Mouse (Mus musculus) forebrain, embryonic 16.5 days (tissue): Measurements from ENCODE around the gene Notch2. TPM values are rescaled to one million over a fixed set of nuclear protein-coding genes. Genes with fewer than 3 reads are reported as not detected.

ENCODE experiments used
- ATAC-seq: fragments of 200-750 bp; cut with Nextera tagmentation; 2 replicates; pipeline ENCODE4 v1.8.0; 2017; ENCODE audit warnings: mild to moderate bottlenecking, moderate library complexity
- H3K27ac ChIP-seq: fragments of 300-500 bp; sonication (generic); 2 replicates; pipeline ENCODE4 v1.5.1; 2014; ENCODE audit warnings: low read length, control low read depth
- H3K27me3 ChIP-seq: fragments of 300-500 bp; sonication (generic); replicated peaks from 2 replicates; pipeline ENCODE4 v1.6.1; 2014; ENCODE audit warnings: low read length; ENCODE audit not compliant: control insufficient read depth, insufficient read depth
- H3K36me3 ChIP-seq: fragments of 300-500 bp; sonication (generic); 2 replicates; pipeline ENCODE4 v1.6.1; 2014; ENCODE audit not compliant: control insufficient read depth, insufficient read depth
- H3K4me1 ChIP-seq: fragments of 300-500 bp; sonication (generic); replicated peaks from 2 replicates; pipeline ENCODE4 v1.6.1; 2014; ENCODE audit warnings: low read length; ENCODE audit not compliant: control insufficient read depth, insufficient read depth
- H3K4me2 ChIP-seq: fragments of 300-500 bp; sonication (generic); 2 replicates; pipeline ENCODE4 v1.6.1; 2014; ENCODE audit warnings: mild to moderate bottlenecking, low read length, control low read depth
- H3K4me3 ChIP-seq: fragments of 300-500 bp; sonication (generic); replicated peaks from 2 replicates; pipeline ENCODE4 v1.5.1; 2014; ENCODE audit warnings: mild to moderate bottlenecking, low read length, control low read depth
- H3K9ac ChIP-seq: fragments of 300-500 bp; sonication (generic); replicated peaks from 2 replicates; pipeline ENCODE4 v1.6.1; 2014; ENCODE audit warnings: low read depth, low read length, control low read depth
- H3K9me3 ChIP-seq: fragments of 300-500 bp; sonication (generic); 2 replicates; pipeline ENCODE4 v1.6.1; 2016; ENCODE audit warnings: low read length; ENCODE audit not compliant: control insufficient read depth
- WGBS: fragments of 180-500 bp; shearing (Covaris S2); extraction: QIAGEN DNeasy Blood & Tissue Kit; methylation state at CpG from one replicate; pipeline ENCODE4 v1.1.7; 2014; 5-methylcytosine and 5-hydroxymethylcytosine counted together
- polyA plus RNA-seq: library from polyadenylated mRNA; unstranded; fragments of >200 nt; fragmentation: Nextera tagmentation; extraction: Ambion mirVana; gene quantifications from 2 replicates; pipeline ENCODE4 v1.2.1, GENCODE M21; 2015

Gene Notch2
- polyA plus RNA-seq, 1 experiment from 2014 or later: 14.6 TPM

GRCm38 (mm10) chr3:98069856-98070255 is 56.5 kb downstream of the Notch2 start:
- H3K27me3 ChIP-seq: no peaks in the 10 kb centered on the region

GRCm38 (mm10) chr3:98072570-98072969 is 59.2 kb downstream of the Notch2 start:
- Histone ChIP-seq H3K4me2 (no peak overlapping the region), H3K36me3 (no peaks in the 10 kb centered on the region; the same call in 1 of the 2 replicates), H3K27ac (no peak overlapping the region), H3K27me3 (no peaks in the 10 kb centered on the region), H3K4me3 (no peak overlapping the region), H3K4me1 (peaks cover 7% of the 10 kb centered on the region), H3K9me3 (no peaks in the 10 kb centered on the region), H3K9ac (no peak overlapping the region)
- ATAC-seq: no peak
- 93% methylated on average over 8 of the region's 8 CpGs for WGBS

More at GRCm38 (mm10) chr3:98069856-98070255, 56.5 kb downstream of the Notch2 start:
- Histone ChIP-seq H3K4me2 (no peak overlapping the region), H3K4me1 (peaks cover 11% of the 10 kb centered on the region), H3K36me3 (no peaks in the 10 kb centered on the region; the same call in 1 of the 2 replicates), H3K27ac (no peak overlapping the region), H3K9ac (no peak overlapping the region), H3K4me3 (no peak overlapping the region), H3K9me3 (no peaks in the 10 kb centered on the region)
- ATAC-seq: no peak
- WGBS: 72% methylated on average over 3 of the region's 3 CpGs

GRCm38 (mm10) chr3:98073545-98073944 is 60.2 kb downstream of the Notch2 start:
- no peak overlapping the region for H3K27ac ChIP-seq
- H3K36me3 ChIP-seq: no peaks in the 10 kb centered on the region; the same call in 1 of the 2 replicates
- ATAC-seq: no peak
- H3K4me2 ChIP-seq: no peak overlapping the region
- 74% methylated on average over 4 of the region's 4 CpGs for WGBS
- no peak overlapping the region for H3K4me3 ChIP-seq
- H3K9me3 ChIP-seq: no peaks in the 10 kb centered on the region
- no peaks in the 10 kb centered on the region for H3K4me1 ChIP-seq
- H3K27me3 ChIP-seq: no peaks in the 10 kb centered on the region
- no peak overlapping the region for H3K9ac ChIP-seq

- Histone ChIP-seq H3K9ac (no peak overlapping the region), H3K9me3 (no peaks in the 10 kb centered on the region), H3K27ac (no peak overlapping the region), H3K4me2 (no peak overlapping the region), H3K4me3 (no peak overlapping the region), H3K36me3 (no peaks in the 10 kb centered on the region; the same call in 1 of the 2 replicates), H3K4me1 (no peaks in the 10 kb centered on the region), H3K27me3 (no peaks in the 10 kb centered on the region)
- WGBS: 63% methylated on average over 6 of the region's 6 CpGs
- ATAC-seq: no peak
Observed at GRCm38 (mm10) chr3:98074622-98075231, 61.4 kb downstream of the Notch2 start.

- H3K27me3 ChIP-seq: no peaks in the 10 kb centered on the region
- H3K4me1 ChIP-seq: no peaks in the 10 kb centered on the region
- no peak for ATAC-seq
- H3K36me3 ChIP-seq: no peaks in the 10 kb centered on the region
- no peak overlapping the region for H3K9ac ChIP-seq
- H3K9me3 ChIP-seq: no peaks in the 10 kb centered on the region
- no peak overlapping the region for H3K4me2 ChIP-seq
- no peak overlapping the region for H3K27ac ChIP-seq
- WGBS: 75% methylated on average over 5 of the region's 5 CpGs
- no peak overlapping the region for H3K4me3 ChIP-seq
Observed at GRCm38 (mm10) chr3:98077866-98078265, 64.5 kb downstream of the Notch2 start.

GRCm38 (mm10) chr3:98078816-98079215 is 65.5 kb downstream of the Notch2 start:
- Histone ChIP-seq H3K4me3 (no peak overlapping the region), H3K9ac (no peak overlapping the region), H3K4me1 (no peaks in the 10 kb centered on the region), H3K27ac (no peak overlapping the region), H3K36me3 (no peaks in the 10 kb centered on the region), H3K27me3 (no peaks in the 10 kb centered on the region), H3K4me2 (no peak overlapping the region), H3K9me3 (no peaks in the 10 kb centered on the region)
- WGBS: 85% methylated on average over 1 of the region's 1 CpGs
- ATAC-seq: no peak

GRCm38 (mm10) chr3:98079601-98080215 is 66.4 kb downstream of the Notch2 start:
- no peaks in the 10 kb centered on the region for H3K27me3 ChIP-seq
- ATAC-seq: no peak
- H3K4me1 ChIP-seq: no peaks in the 10 kb centered on the region
- H3K4me3 ChIP-seq: no peak overlapping the region
- H3K36me3 ChIP-seq: no peaks in the 10 kb centered on the region
- H3K4me2 ChIP-seq: no peak overlapping the region
- 83% methylated on average over 2 of the region's 2 CpGs for WGBS
- H3K9me3 ChIP-seq: no peaks in the 10 kb centered on the region
- no peak overlapping the region for H3K27ac ChIP-seq
- H3K9ac ChIP-seq: no peak overlapping the region

GRCm38 (mm10) chr3:98080630-98081029 is 67.3 kb downstream of the Notch2 start:
- no peak overlapping the region for H3K27ac ChIP-seq
- H3K4me1 ChIP-seq: peaks cover 3% of the 10 kb centered on the region; the same call in 1 of the 2 replicates
- H3K36me3 ChIP-seq: no peaks in the 10 kb centered on the region
- no peak for ATAC-seq
- H3K9me3 ChIP-seq: no peaks in the 10 kb centered on the region
- H3K27me3 ChIP-seq: no peaks in the 10 kb centered on the region
- 92% methylated on average over 4 of the region's 4 CpGs for WGBS
- H3K4me3 ChIP-seq: no peak overlapping the region
- no peak overlapping the region for H3K4me2 ChIP-seq
- no peak overlapping the region for H3K9ac ChIP-seq

GRCm38 (mm10) chr3:98082188-98082587 is 68.9 kb downstream of the Notch2 start:
- no peak overlapping the region for H3K9ac ChIP-seq
- no peak overlapping the region for H3K27ac ChIP-seq
- H3K27me3 ChIP-seq: no peaks in the 10 kb centered on the region
- H3K4me3 ChIP-seq: no peak overlapping the region
- H3K9me3 ChIP-seq: no peaks in the 10 kb centered on the region
- 89% methylated on average over 3 of the region's 3 CpGs for WGBS
- peaks cover 7% of the 10 kb centered on the region; the same call in 1 of the 2 replicates for H3K4me1 ChIP-seq
- no peak overlapping the region for H3K4me2 ChIP-seq
- ATAC-seq: no peak
- H3K36me3 ChIP-seq: no peaks in the 10 kb centered on the region
